Mouse (Mus musculus) heart, adult 2 months (tissue): ENCODE measurements around the gene Utp14b. TPM values are rescaled to one million over a fixed set of nuclear protein-coding genes. Genes with fewer than 3 reads are reported as not detected.

Experiments
- DNase-seq, 2 experiments: peaks; one replicate each; pipeline ENCODE4 v3.0.0; 2021
- H3K27ac ChIP-seq: fragments of 200-600 bp; 2 replicates; pipeline ENCODE4 v1.8.1; 2022
- H3K27me3 ChIP-seq: fragments of 200-500 bp; 2 replicates; pipeline ENCODE4 v1.6.1; 2012; ENCODE audit warnings: mild to moderate bottlenecking, low read length, inconsistent platforms, mixed read lengths; ENCODE audit not compliant: control insufficient read depth, insufficient read depth
- H3K36me3 ChIP-seq: fragments of 200-500 bp; 2 replicates; pipeline ENCODE4 v1.6.1; 2012; ENCODE audit warnings: low read length, inconsistent platforms; ENCODE audit not compliant: control insufficient read depth, insufficient read depth
- H3K4me1 ChIP-seq: fragments of 200-500 bp; 2 replicates; pipeline ENCODE4 v1.6.1; 2011; ENCODE audit warnings: low read length; ENCODE audit not compliant: control insufficient read depth, insufficient read depth
- H3K4me3 ChIP-seq: fragments of 200-600 bp; 2 replicates; pipeline ENCODE4 v1.8.1; 2022
- H3K79me2 ChIP-seq: fragments of 200-500 bp; replicated peaks from 2 replicates; pipeline ENCODE4 v1.6.1; 2012; ENCODE audit warnings: mild to moderate bottlenecking, inconsistent platforms, low read length, moderate library complexity, mixed read lengths; ENCODE audit not compliant: control insufficient read depth, insufficient read depth
- H3K9ac ChIP-seq: fragments of 200-500 bp; 2 replicates; pipeline ENCODE4 v1.6.1; 2012; ENCODE audit warnings: low read depth, mild to moderate bottlenecking, control low read depth, inconsistent platforms, low read length, mixed read lengths
- CTCF ChIP-seq: fragments of 200-600 bp; IDR thresholded peaks from 2 replicates; pipeline ENCODE4 v1.8.1; 2022; ENCODE audit warnings: antibody characterized with exemption, mild to moderate bottlenecking, moderate library complexity
- EP300 ChIP-seq: fragments of 200-500 bp; IDR thresholded peaks from 2 replicates; pipeline ENCODE4 v1.6.1; 2011; ENCODE audit warnings: low read depth, low read length, control low read depth; ENCODE audit not compliant: insufficient read depth
- POLR2A ChIP-seq: fragments of 200-500 bp; IDR thresholded peaks from 2 replicates; pipeline ENCODE4 v1.6.1; 2011; ENCODE audit warnings: mild to moderate bottlenecking, low read depth, low read length, control low read depth; ENCODE audit not compliant: insufficient read depth
- WGBS: fragments of 180-500 bp; shearing (Covaris S2); methylation state at CpG from one replicate; pipeline ENCODE4 v1.1.7; 2018; 5-methylcytosine and 5-hydroxymethylcytosine counted together
- intact Hi-C: fragments of 180-260 bp; cut with DNase I; formaldehyde crosslinking; loops from one replicate; pipeline ENCODE4 v1.15.1; 2025
- polyA plus RNA-seq: library from polyadenylated mRNA; depleted of rRNA; stranded (reverse); fragments of >200 nt; gene quantifications from 2 replicates; pipeline ENCODE4 v1.2.3, GENCODE M21; 2012
- total RNA-seq, 2 experiments: library from RNA; stranded (reverse); gene quantifications; 2 replicates each; pipeline ENCODE4 v1.2.3; 2021

Gene Utp14b
- total and polyA plus RNA-seq, 3 experiments: 0.23 to 1.1 (median 0.97) TPM

GRCm38 (mm10) chr1:78640871-78641270 is 17.0 kb upstream of the Utp14b start:
- no peak for DNase-seq
- Histone ChIP-seq H3K36me3 (no peaks in the 10 kb centered on the region), H3K79me2 (no peaks in the 10 kb centered on the region), H3K4me1 (no peaks in the 10 kb centered on the region), H3K9ac (no peak overlapping the region), H3K27ac (no peak overlapping the region), H3K27me3 (no peaks in the 10 kb centered on the region), H3K4me3 (no peak overlapping the region)
- no peak for TF ChIP-seq POLR2A
- TF ChIP-seq CTCF: no peak
- no peak for TF ChIP-seq EP300
- intact Hi-C loops: no loop called here

DNA sequence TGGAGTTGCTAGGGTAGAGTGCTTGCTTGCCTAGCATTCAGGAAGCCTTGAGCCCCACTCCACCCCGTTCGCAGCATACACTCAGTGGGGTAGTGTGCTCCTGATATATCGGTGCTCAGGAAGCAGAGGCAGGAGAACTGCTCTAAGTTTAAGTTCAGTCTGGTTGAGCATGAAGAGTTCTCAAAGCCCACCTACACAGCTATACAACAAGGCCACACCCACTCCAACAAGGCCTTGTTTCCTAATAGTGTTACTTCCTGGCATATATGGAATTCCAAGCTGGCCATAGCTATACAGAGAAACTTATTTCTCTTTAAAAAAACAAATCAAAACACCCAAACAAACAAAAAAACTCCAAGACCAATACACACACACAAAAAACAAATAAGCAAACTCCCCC is 16.0 kb upstream of the Utp14b start:
- no peaks in the 10 kb centered on the region for H3K79me2 ChIP-seq
- no peaks in the 10 kb centered on the region for H3K4me1 ChIP-seq
- no peak for DNase-seq
- TF ChIP-seq POLR2A: no peak
- no peak for TF ChIP-seq EP300
- no peak for TF ChIP-seq CTCF
- WGBS: 93% methylated on average over 3 of the region's 3 CpGs
- H3K9ac ChIP-seq: no peak overlapping the region
- intact Hi-C loops: no loop called here
- H3K36me3 ChIP-seq: no peaks in the 10 kb centered on the region
- no peaks in the 10 kb centered on the region for H3K27me3 ChIP-seq
- H3K4me3 ChIP-seq: no peak overlapping the region
- H3K27ac ChIP-seq: no peak overlapping the region

- TF ChIP-seq EP300 (no peak), POLR2A (no peak), CTCF (no peak)
- H3K79me2 ChIP-seq: no peaks in the 10 kb centered on the region
- H3K27ac ChIP-seq: no peak overlapping the region
- intact Hi-C loops: no loop called here
- H3K4me1 ChIP-seq: no peaks in the 10 kb centered on the region
- H3K9ac ChIP-seq: no peak overlapping the region
- no peak overlapping the region for H3K4me3 ChIP-seq
- no peaks in the 10 kb centered on the region for H3K36me3 ChIP-seq
- 70% methylated on average over 2 of the region's 2 CpGs for WGBS
- H3K27me3 ChIP-seq: no peaks in the 10 kb centered on the region
- DNase-seq: no peak
Measured at GRCm38 (mm10) chr1:78642197-78642596, 15.6 kb upstream of the Utp14b start.

DNA sequence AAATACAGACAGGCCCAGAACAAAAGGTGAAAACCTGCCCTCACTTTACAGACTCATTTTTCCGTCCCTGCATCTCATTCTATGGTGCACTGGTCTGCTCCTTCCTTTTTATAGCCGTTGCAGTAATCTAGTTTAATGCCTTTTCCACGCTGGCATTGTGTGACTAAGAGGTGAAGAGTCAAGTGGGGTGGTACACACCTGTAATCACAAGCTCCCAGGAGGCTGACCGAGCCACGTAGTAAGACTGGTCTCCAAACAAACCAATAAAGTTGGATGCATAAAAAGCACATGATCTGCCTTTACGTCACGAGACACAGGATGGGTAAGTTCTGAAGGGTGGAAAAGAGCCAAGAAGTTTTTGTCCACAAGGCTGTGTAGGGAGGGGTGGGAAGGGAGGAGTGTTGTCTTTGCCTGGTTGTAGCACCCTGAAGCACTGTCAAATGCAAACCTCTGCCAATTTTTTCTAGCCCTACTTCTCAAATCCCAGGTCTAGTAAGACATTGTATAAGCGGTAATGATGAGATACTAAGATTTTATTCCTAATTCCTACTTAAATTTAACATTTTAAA is 10.4 kb upstream of the Utp14b start:
- TF ChIP-seq POLR2A (no peak), CTCF (no peak), EP300 (no peak)
- no peaks in the 10 kb centered on the region for H3K27me3 ChIP-seq
- 54% methylated on average over 8 of the region's 8 CpGs for WGBS

DNA sequence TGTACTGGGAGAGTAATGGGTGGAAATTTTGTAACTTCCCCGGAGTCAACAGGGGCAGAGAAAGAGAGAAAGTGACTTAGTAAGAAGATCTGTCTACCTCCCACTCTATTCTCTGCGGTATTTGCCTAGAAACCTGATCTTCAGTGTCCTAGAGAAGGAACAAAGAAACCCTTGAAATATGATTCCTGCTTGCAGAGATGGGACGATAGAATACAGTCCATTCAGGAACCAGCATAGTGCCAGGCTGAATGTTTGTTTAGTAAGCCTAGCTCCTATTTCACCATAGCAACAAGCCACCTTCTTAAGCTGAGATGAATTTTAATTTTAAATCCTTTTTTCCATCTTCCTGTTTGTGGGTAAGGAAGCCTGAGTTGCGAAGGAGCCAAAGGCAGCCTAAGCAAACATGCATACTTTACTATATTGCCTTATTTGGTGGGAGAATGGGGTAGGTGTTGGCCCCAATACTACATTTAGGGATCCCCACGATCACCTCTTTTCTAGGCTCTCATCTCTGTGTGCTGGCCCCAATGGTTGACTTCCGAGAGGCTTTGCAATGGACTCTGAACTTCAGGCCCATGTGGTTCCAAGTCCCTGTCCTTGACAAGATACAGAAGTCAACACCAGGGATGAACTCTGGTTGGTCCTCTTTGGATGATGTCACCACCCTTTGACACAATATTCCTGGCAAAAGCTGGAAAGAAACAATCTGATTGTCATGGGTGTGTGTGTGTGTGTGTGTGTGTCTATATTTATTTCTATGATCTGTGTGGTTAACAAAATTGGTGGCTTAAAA is 8.4 kb upstream of the Utp14b start:
- 67% methylated on average over 6 of the region's 6 CpGs for WGBS
- no peaks in the 10 kb centered on the region for H3K79me2 ChIP-seq
- no peak overlapping the region for H3K27ac ChIP-seq
- no peak for TF ChIP-seq EP300
- no peak for TF ChIP-seq POLR2A
- TF ChIP-seq CTCF: no peak
- H3K27me3 ChIP-seq: no peaks in the 10 kb centered on the region
- no peaks in the 10 kb centered on the region for H3K36me3 ChIP-seq
- intact Hi-C loops: no loop called here
- H3K4me3 ChIP-seq: no peak overlapping the region
- H3K9ac ChIP-seq: no peak overlapping the region
- no peaks in the 10 kb centered on the region for H3K4me1 ChIP-seq
- no peak for DNase-seq

More for the DNA sequence above, 10.4 kb upstream of the Utp14b start:
- no peak for DNase-seq
- no peaks in the 10 kb centered on the region for H3K4me1 ChIP-seq
- H3K36me3 ChIP-seq: no peaks in the 10 kb centered on the region
- intact Hi-C loops: no loop called here
- H3K27ac ChIP-seq: no peak overlapping the region
- H3K9ac ChIP-seq: no peak overlapping the region
- no peak overlapping the region for H3K4me3 ChIP-seq
- H3K79me2 ChIP-seq: no peaks in the 10 kb centered on the region

- Histone ChIP-seq H3K4me3 (no peak overlapping the region), H3K27me3 (no peaks in the 10 kb centered on the region), H3K4me1 (peaks cover 6% of the 10 kb centered on the region), H3K9ac (no peak overlapping the region), H3K79me2 (no peaks in the 10 kb centered on the region), H3K27ac (no peak overlapping the region), H3K36me3 (no peaks in the 10 kb centered on the region)
- DNase-seq: peak in 1 of 2 experiments; percentile 19
- no peak for TF ChIP-seq CTCF
- no peak for TF ChIP-seq POLR2A
- no peak for TF ChIP-seq EP300
- intact Hi-C loops: loop anchor here (2.0 kb wide), 1 partner anchor 120 kb away; no protein-coding TSS in a partner anchor
- 28% methylated on average over 2 of the region's 2 CpGs for WGBS
Measured at GRCm38 (mm10) chr1:78656472-78656871, 1.4 kb upstream of the Utp14b start.
